ENCODE assay signal across 8 mouse cellular contexts in the genomic region with DNA sequence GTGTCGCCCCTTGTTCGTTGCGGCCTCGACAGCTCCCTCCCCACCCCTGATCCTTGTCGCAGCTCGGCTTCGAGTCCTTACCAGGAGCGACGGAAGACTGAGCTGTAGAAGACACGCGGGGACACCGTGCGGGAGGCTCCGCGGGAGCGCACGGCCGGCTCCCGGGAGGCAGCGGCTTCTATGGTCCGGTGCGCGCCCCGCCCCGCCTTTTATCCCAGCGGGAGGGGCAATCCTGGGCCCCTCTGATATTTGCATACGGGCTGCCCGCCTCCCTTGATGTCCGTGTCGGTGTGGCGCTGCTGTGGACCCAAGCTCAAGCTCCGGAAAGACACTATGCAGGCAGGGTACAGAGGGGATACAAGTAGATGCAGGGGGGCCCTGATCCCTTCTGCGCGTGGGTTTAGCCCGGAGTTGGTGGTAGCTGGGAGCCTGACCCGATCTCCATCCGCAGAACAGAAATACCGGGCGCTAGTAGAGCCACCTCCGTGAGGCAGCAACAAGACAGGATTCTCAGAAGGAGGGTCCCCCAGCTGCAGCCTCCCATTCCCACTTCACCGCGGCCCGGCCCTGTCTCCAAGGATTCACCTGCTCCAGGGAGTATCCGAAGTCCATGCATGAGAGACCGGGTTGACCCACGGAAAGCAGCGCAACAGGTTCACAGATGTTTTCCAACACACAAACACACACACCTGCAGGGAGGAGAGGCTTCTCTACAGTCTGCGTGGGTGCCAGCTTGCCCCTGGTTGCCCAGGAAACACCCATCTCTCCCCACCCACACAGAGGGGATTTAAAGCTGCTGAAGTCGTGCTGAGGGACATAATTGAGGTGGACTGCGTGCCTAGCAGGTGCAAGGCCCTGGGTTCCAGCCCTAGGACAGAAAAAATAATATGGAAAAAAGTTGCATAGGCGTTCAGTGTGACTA. TPM values are rescaled to one million over a fixed set of nuclear protein-coding genes. Genes with fewer than 3 reads are reported as not detected.
DNase-seq lines count a peak whose midpoint lies in the region; ATAC-seq lines count a peak whose summit lies in the region.

No protein-coding gene starts in this region.

- peak overlapping the region; percentile 80 for H3K4me2 ChIP-seq in stomach, embryonic 14.5 days (replicated peaks; ENCODE audit: low read depth, low read length)

- DNase-seq in layer of hippocampus, postnatal 25 days (ENCODE audit: extremely low spot score in 1 of 2, low spot score in 1 of 2): peak; percentile 9 to 21
- DNase-seq in layer of hippocampus, adult 9-11 months: no peak
- DNase-seq in adrenal gland, postnatal 14 days: peak; percentile 73
- DNase-seq in frontal cortex, postnatal 36 days (ENCODE audit: low spot score in 2 of 2): peak; percentile 9 to 14
- peak; percentile 66 for DNase-seq in kidney, postnatal 14 days
- peak; percentile 79 for DNase-seq in lung, postnatal 36 days
- DNase-seq in layer of hippocampus, postnatal 14 days (ENCODE audit: low spot score in 2 of 2): no peak

- peaks cover 15% of the 10 kb centered on the region; the same call in 1 of the 2 replicates for H3K27me3 ChIP-seq in stomach, embryonic 14.5 days (ENCODE audit: control insufficient read depth, insufficient read depth, low read length)

- H3K9me3 ChIP-seq in stomach, embryonic 14.5 days (ENCODE audit: control insufficient read depth, low read depth, low read length): no peaks in the 10 kb centered on the region

- H3K4me3 ChIP-seq in stomach, embryonic 14.5 days (ENCODE audit: low read depth, low read length): peak overlapping the region; percentile 37

- 4% methylated on average over 51 of the region's 51 CpGs for WGBS in stomach, embryonic 14.5 days

- no peak overlapping the region for H3K9ac ChIP-seq in stomach, embryonic 14.5 days (replicated peaks; ENCODE audit: low read depth, low read length)

- ATAC-seq in stomach, embryonic 14.5 days (ENCODE audit: insufficient number of reproducible peaks, insufficient read depth, low FRiP score, low read depth): 0 out of 2 replicates have a peak, but pooled peaks have one; percentile 42

- peaks cover 3% of the 10 kb centered on the region; the same call in 1 of the 2 replicates for H3K4me1 ChIP-seq in stomach, embryonic 14.5 days (ENCODE audit: control insufficient read depth, insufficient read depth, low read length)

- H3K36me3 ChIP-seq in stomach, embryonic 14.5 days (ENCODE audit: control insufficient read depth, insufficient read depth, low read length): no peaks in the 10 kb centered on the region

- no peak overlapping the region for H3K27ac ChIP-seq in stomach, embryonic 14.5 days (ENCODE audit: low read length)

RNA-seq across cellular contexts. Expression of gene Atp6v1c2, which starts 4.3 kb away (rescaled TPM):
- total RNA-seq in layer of hippocampus, postnatal 25 days (2021): 1 to 10 TPM; 2.3 to 3.1 TPM
- 1.6 and 3.6 TPM in 2 replicates for total RNA-seq in adrenal gland, postnatal 14 days (2021)
- 0.34 and 0.46 TPM in 2 replicates for polyA plus RNA-seq in stomach, embryonic 14.5 days (2014; fragmentation: Nextera tagmentation; extraction: Ambion mirVana)
- 1 to 10 TPM; 3.1 to 3.4 TPM for total RNA-seq in layer of hippocampus, postnatal 14 days (2021)

RNA-seq across cellular contexts. Expression of gene Nol10, which starts 23.4 kb away (rescaled TPM):
- total RNA-seq in layer of hippocampus, postnatal 25 days (2021): 10 to 100 TPM; 19.3 to 20.6 TPM
- total RNA-seq in adrenal gland, postnatal 14 days (2021): 15.2 and 16.9 TPM in 2 replicates
- polyA plus RNA-seq in stomach, embryonic 14.5 days (2014; fragmentation: Nextera tagmentation; extraction: Ambion mirVana): 20.5 and 21.0 TPM in 2 replicates
- 10 to 100 TPM; 19.7 to 20.2 TPM for total RNA-seq in layer of hippocampus, postnatal 14 days (2021)

RNA-seq across cellular contexts. Expression of gene Pdia6, which starts 58.5 kb away (rescaled TPM):
- total RNA-seq in layer of hippocampus, postnatal 25 days (2021): 100 to 1,000 TPM; 118 to 148 TPM
- 165 and 173 TPM in 2 replicates for total RNA-seq in adrenal gland, postnatal 14 days (2021)
- 502 and 548 TPM in 2 replicates for polyA plus RNA-seq in stomach, embryonic 14.5 days (2014; fragmentation: Nextera tagmentation; extraction: Ambion mirVana)
- 100 to 1,000 TPM; 119 to 148 TPM for total RNA-seq in layer of hippocampus, postnatal 14 days (2021)

Comparison
In these comparisons a context has a peak if more than half of its experiments do, and no peak if none do; other contexts are left out.
1. DNase-seq: peak in layer of hippocampus, postnatal 25 days (2 of 2), adrenal gland, postnatal 14 days (single experiment), frontal cortex, postnatal 36 days (2 of 2), kidney, postnatal 14 days (single experiment) and lung, postnatal 36 days (single experiment); none in layer of hippocampus, adult 9-11 months (single experiment) and layer of hippocampus, postnatal 14 days (0 of 2).